Mouse (Mus musculus): ENCODE measurements around the gene Zbtb5. TPM values are rescaled to one million over a fixed set of nuclear protein-coding genes. Genes with fewer than 3 reads are reported as not detected.
A peak's percentile ranks its signal among the peaks of the same experiment; 100 is the strongest.
"Not testable (repeated sequence)": the region's sequence is repeated elsewhere in the genome, so short reads cannot be mapped to it uniquely, and the experiment has no call there.

Gene Zbtb5
- polyA plus RNA-seq, 1 experiment: 12.7 TPM

DNA sequence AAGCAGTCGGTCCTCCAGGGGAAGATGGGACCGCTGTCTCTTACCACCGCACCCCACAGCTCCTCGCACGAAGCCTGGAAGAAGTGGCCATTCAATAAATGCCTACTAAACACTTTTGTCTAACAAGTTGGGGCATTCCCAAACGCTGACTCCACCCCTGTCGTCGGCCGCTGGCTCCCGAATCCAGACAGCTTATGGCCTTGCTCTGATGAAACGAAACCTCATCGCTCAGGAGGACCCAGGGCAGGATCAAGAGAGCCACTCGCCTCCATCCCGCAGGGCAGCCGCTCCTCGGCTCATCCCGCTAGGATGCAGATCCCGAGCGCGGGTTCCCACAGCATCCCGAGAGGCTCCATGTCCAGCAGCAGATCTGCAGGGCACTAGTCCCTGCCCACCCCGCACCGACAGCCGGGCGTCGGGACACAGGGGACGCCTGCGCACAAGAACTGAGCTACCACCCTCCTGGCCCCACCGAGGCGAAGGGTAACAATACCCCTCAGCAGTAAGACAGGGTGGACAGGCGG is 569 bp downstream of the Zbtb5 start:
- under 1% methylated on average over 31 of the region's 31 CpGs for WGBS
- peak in 1 of 2 experiments; percentile 18 for DNase-seq (ENCODE audit: low read depth in 1 of 2, low spot score in 2 of 2)
- no peaks in the 10 kb centered on the region; the same call in 1 of the 2 replicates for H3K4me1 ChIP-seq (ENCODE audit: control insufficient read depth, insufficient read depth, insufficient read length)
- no peaks in the 10 kb centered on the region for H3K27me3 ChIP-seq (ENCODE audit: control insufficient read depth, insufficient read depth, low read length)
- H3K27ac ChIP-seq (ENCODE audit: insufficient read depth, low read length): peak overlapping the region; percentile 87
- TF ChIP-seq CTCF (IDR thresholded peaks at IDR 0.05; ENCODE audit: extremely low read depth, insufficient read depth, insufficient read length, insufficient replicate concordance) (no peak), POLR2A (IDR thresholded peaks at IDR 0.05; ENCODE audit: low read depth, low read length) (no peak)
- H3K4me3 ChIP-seq (ENCODE audit: extremely low read depth, insufficient read depth, insufficient read length): peak overlapping the region; percentile 74
- H3K36me3 ChIP-seq (ENCODE audit: control insufficient read depth, insufficient read depth, low read length): no peaks in the 10 kb centered on the region

- WGBS: 5% methylated on average over 11 of the region's 11 CpGs
- H3K4me3 ChIP-seq (ENCODE audit: extremely low read depth, insufficient read depth, insufficient read length): peak overlapping the region; percentile 74
- DNase-seq (ENCODE audit: low read depth in 1 of 2, low spot score in 2 of 2): no peak
- no peaks in the 10 kb centered on the region; the same call in 1 of the 2 replicates for H3K4me1 ChIP-seq (ENCODE audit: control insufficient read depth, insufficient read depth, insufficient read length)
- no peaks in the 10 kb centered on the region for H3K36me3 ChIP-seq (ENCODE audit: control insufficient read depth, insufficient read depth, low read length)
- no peak overlapping the region for H3K27ac ChIP-seq (ENCODE audit: insufficient read depth, low read length)
- H3K27me3 ChIP-seq (ENCODE audit: control insufficient read depth, insufficient read depth, low read length): no peaks in the 10 kb centered on the region
- TF ChIP-seq CTCF (IDR thresholded peaks at IDR 0.05; ENCODE audit: extremely low read depth, insufficient read depth, insufficient read length, insufficient replicate concordance) (no peak), POLR2A (IDR thresholded peaks at IDR 0.05; ENCODE audit: low read depth, low read length) (no peak)
Measured at GRCm38 (mm10) chr4:45010806-45011415, 1.3 kb downstream of the Zbtb5 start.

DNA sequence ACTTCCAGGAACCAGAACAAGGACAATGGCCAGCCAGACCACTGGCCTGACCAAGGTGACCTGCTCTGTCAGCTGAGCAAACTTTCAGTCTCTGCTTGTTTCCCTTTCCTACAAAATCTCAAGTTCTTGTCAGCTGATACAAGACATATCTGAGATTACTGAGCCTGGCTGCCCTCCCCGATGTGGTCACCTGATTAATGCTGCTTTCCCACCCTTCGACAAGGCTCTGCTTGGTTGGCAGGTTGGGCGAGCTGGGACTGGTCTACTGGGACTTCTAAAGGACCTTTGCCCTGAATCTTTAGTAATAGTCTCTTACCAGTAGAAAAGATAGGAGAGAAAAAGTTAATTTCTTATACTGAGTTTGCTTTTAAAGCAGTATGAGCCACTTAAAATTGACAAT is 6.8 kb downstream of the Zbtb5 start:
- Histone ChIP-seq H3K4me3 (ENCODE audit: extremely low read depth, insufficient read depth, insufficient read length) (no peak overlapping the region), H3K27ac (ENCODE audit: insufficient read depth, low read length) (no peak overlapping the region), H3K27me3 (ENCODE audit: control insufficient read depth, insufficient read depth, low read length) (no peaks in the 10 kb centered on the region), H3K36me3 (ENCODE audit: control insufficient read depth, insufficient read depth, low read length) (no peaks in the 10 kb centered on the region), H3K4me1 (ENCODE audit: control insufficient read depth, insufficient read depth, insufficient read length) (no peaks in the 10 kb centered on the region; the same call in 1 of the 2 replicates)
- DNase-seq (ENCODE audit: low read depth in 1 of 2, low spot score in 2 of 2): no peak
- WGBS: 83% methylated on average over 3 of the region's 3 CpGs
- TF ChIP-seq POLR2A (IDR thresholded peaks at IDR 0.05; ENCODE audit: low read depth, low read length) (no peak), CTCF (IDR thresholded peaks at IDR 0.05; ENCODE audit: extremely low read depth, insufficient read depth, insufficient read length, insufficient replicate concordance) (no peak)

DNA sequence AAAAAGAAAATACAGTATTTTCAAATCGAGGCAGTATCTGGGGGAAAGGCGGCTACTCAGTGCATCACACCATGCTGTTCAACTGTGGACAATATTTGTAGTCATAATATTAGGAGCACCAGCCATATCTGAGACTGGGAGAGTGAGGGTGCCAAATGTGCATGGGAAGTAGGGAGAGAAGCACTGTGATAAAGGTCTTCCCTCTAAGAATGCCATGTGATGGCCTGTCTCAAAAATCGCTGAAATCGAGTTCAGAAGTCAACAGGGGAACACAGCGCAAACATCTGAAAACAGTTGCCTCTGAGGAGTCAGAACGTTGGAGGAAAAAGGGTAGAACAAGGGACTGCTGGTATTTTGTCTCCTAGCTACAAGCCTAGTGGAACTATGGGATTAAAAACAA is 12.2 kb downstream of the Zbtb5 start:
- WGBS: 84% methylated on average over 6 of the region's 6 CpGs
- Histone ChIP-seq H3K27me3 (ENCODE audit: control insufficient read depth, insufficient read depth, low read length) (no peaks in the 10 kb centered on the region), H3K36me3 (ENCODE audit: control insufficient read depth, insufficient read depth, low read length) (no peaks in the 10 kb centered on the region; the same call in 1 of the 2 replicates), H3K27ac (ENCODE audit: insufficient read depth, low read length) (no peak overlapping the region), H3K4me3 (ENCODE audit: extremely low read depth, insufficient read depth, insufficient read length) (no peak overlapping the region), H3K4me1 (ENCODE audit: control insufficient read depth, insufficient read depth, insufficient read length) (peaks cover 2% of the 10 kb centered on the region)
- no peak for TF ChIP-seq POLR2A (IDR thresholded peaks at IDR 0.05; ENCODE audit: low read depth, low read length)
- no peak for TF ChIP-seq CTCF (IDR thresholded peaks at IDR 0.05; ENCODE audit: extremely low read depth, insufficient read depth, insufficient read length, insufficient replicate concordance)
- no peak for DNase-seq (ENCODE audit: low read depth in 1 of 2, low spot score in 2 of 2)

DNA sequence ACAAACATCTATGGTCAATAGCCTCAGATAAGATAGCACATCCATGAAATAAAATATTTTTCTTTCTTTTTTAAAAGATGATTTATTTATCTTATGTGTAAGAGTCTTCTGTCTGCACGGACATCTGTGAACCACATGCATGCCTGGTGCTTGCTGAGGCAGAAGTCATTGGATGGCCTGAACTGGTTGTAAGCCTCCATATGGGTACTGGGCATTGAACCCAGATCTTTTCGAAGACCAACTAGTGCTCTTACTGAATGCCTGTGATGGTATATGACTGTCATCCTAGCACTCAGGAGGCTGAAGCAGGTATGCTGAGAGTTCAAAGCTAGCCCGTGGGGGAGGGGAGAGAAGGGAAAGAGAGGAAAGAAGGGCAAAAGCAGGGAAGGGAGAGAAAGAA is 14.1 kb downstream of the Zbtb5 start:
- Histone ChIP-seq H3K4me1 (ENCODE audit: control insufficient read depth, insufficient read depth, insufficient read length) (peaks cover 2% of the 10 kb centered on the region), H3K27ac (ENCODE audit: insufficient read depth, low read length) (no peak overlapping the region), H3K27me3 (ENCODE audit: control insufficient read depth, insufficient read depth, low read length) (no peaks in the 10 kb centered on the region), H3K4me3 (ENCODE audit: extremely low read depth, insufficient read depth, insufficient read length) (no peak overlapping the region), H3K36me3 (ENCODE audit: control insufficient read depth, insufficient read depth, low read length) (peaks cover 12% of the 10 kb centered on the region)
- 85% methylated on average over 3 of the region's 3 CpGs for whole genome bisulfite sequencing
- DNase-seq (ENCODE audit: low read depth in 1 of 2, low spot score in 2 of 2): no peak
- no peak for TF ChIP-seq CTCF (IDR thresholded peaks at IDR 0.05; ENCODE audit: extremely low read depth, insufficient read depth, insufficient read length, insufficient replicate concordance)
- no peak for TF ChIP-seq POLR2A (IDR thresholded peaks at IDR 0.05; ENCODE audit: low read depth, low read length)

DNA sequence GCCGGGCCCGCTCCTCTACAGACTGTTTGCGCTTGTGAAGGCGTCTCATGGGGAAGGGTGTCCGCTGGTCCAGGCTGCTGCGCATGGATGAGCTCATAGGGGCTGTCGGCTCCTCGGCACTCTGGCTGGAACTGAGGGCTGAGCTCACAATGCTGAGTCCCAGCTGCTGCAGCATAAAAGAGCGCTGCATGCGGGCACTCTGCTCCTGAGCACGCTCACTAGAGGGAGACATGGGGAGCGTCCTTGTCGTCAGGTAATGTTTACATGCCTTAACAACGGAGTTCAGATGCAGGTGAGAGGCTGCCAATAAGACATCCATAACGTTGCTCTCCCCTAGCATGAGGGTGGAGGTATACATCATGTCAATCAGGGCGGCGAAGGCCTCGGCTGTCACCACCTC is 17.4 kb downstream of the Zbtb5 start:
- H3K36me3 ChIP-seq (ENCODE audit: control insufficient read depth, insufficient read depth, low read length): peaks cover 20% of the 10 kb centered on the region
- 95% methylated on average over 18 of the region's 18 CpGs for WGBS
- H3K27ac ChIP-seq (ENCODE audit: insufficient read depth, low read length): no peak overlapping the region
- TF ChIP-seq CTCF (IDR thresholded peaks at IDR 0.05; ENCODE audit: extremely low read depth, insufficient read depth, insufficient read length, insufficient replicate concordance) (no peak), POLR2A (IDR thresholded peaks at IDR 0.05; ENCODE audit: low read depth, low read length) (no peak)
- no peaks in the 10 kb centered on the region for H3K27me3 ChIP-seq (ENCODE audit: control insufficient read depth, insufficient read depth, low read length)
- no peak for DNase-seq (ENCODE audit: low read depth in 1 of 2, low spot score in 2 of 2)
- no peak overlapping the region for H3K4me3 ChIP-seq (ENCODE audit: extremely low read depth, insufficient read depth, insufficient read length)
- peaks cover 2% of the 10 kb centered on the region for H3K4me1 ChIP-seq (ENCODE audit: control insufficient read depth, insufficient read depth, insufficient read length)

DNA sequence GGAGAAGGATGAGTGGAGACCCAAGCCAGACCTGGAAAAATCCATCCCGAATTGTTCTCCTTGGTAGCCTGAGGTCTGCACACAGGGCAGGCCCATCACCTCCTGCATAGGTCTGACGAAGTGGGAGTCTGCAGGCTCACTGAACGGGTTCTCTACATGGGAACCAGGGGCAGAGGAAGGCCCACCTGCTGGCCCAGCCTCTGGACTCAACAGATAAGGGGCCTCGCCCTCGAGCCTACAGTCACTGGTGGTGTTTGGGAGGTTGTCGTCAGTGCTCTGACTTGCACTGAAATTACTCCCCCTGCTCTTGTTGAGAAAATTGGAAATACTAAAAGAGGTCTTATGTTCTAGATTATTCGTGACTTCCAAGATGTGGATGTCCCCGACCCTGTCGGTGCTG is 18.4 kb downstream of the Zbtb5 start:
- Histone ChIP-seq H3K27me3 (ENCODE audit: control insufficient read depth, insufficient read depth, low read length) (no peaks in the 10 kb centered on the region), H3K27ac (ENCODE audit: insufficient read depth, low read length) (no peak overlapping the region), H3K36me3 (ENCODE audit: control insufficient read depth, insufficient read depth, low read length) (peaks cover 20% of the 10 kb centered on the region), H3K4me3 (ENCODE audit: extremely low read depth, insufficient read depth, insufficient read length) (no peak overlapping the region), H3K4me1 (ENCODE audit: control insufficient read depth, insufficient read depth, insufficient read length) (no peaks in the 10 kb centered on the region)
- no peak for DNase-seq (ENCODE audit: low read depth in 1 of 2, low spot score in 2 of 2)
- TF ChIP-seq POLR2A (IDR thresholded peaks at IDR 0.05; ENCODE audit: low read depth, low read length) (no peak), CTCF (IDR thresholded peaks at IDR 0.05; ENCODE audit: extremely low read depth, insufficient read depth, insufficient read length, insufficient replicate concordance) (no peak)
- WGBS: 89% methylated on average over 9 of the region's 9 CpGs

- not testable (repeated sequence) for H3K27me3 ChIP-seq (ENCODE audit: control insufficient read depth, insufficient read depth, low read length); H3K27ac ChIP-seq (ENCODE audit: insufficient read depth, low read length); DNase-seq (ENCODE audit: low read depth in 1 of 2, low spot score in 2 of 2); H3K4me3 ChIP-seq (ENCODE audit: extremely low read depth, insufficient read depth, insufficient read length); H3K4me1 ChIP-seq (ENCODE audit: control insufficient read depth, insufficient read depth, insufficient read length)
- H3K36me3 ChIP-seq (ENCODE audit: control insufficient read depth, insufficient read depth, low read length): peaks cover 20% of the 10 kb centered on the region
- WGBS: 94% methylated on average over 14 of the region's 14 CpGs
Measured at GRCm38 (mm10) chr4:44993179-44993578, 19.0 kb downstream of the Zbtb5 start.

DNA sequence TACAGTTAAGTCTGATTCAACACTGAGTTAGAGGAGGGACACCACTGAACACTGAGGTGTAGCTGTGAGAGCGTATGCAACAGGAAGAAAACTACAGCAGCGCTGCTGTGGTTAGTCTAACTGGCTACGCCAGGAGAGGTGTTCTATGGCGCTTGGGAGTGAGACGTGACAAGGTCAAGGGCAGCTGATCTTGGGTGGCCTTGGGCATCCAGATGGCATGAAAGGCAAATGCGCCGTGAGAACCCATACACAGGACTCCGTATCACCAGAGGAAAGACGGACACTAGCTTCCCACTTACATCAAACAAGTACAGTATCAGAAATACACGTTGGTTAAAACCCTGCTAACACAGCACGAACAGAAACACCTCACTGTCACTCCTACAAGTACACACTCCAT is 19.9 kb downstream of the Zbtb5 start:
- H3K27ac ChIP-seq (ENCODE audit: insufficient read depth, low read length); H3K27me3 ChIP-seq (ENCODE audit: control insufficient read depth, insufficient read depth, low read length); H3K4me1 ChIP-seq (ENCODE audit: control insufficient read depth, insufficient read depth, insufficient read length); H3K4me3 ChIP-seq (ENCODE audit: extremely low read depth, insufficient read depth, insufficient read length); DNase-seq (ENCODE audit: low read depth in 1 of 2, low spot score in 2 of 2): not testable (repeated sequence)
- WGBS: 88% methylated on average over 11 of the region's 11 CpGs
- peaks cover 20% of the 10 kb centered on the region for H3K36me3 ChIP-seq (ENCODE audit: control insufficient read depth, insufficient read depth, low read length)
